Mouse (Mus musculus) C2C12 (cell line): ENCODE results near the gene Kcnmb2.

ENCODE experiments used
- CEBPB ChIP-seq: IDR thresholded peaks from one replicate; pipeline ENCODE4 v1.6.1; 2011; ENCODE audit warnings: low read depth, mild to moderate bottlenecking, control low read depth, moderate library complexity
- CTCF ChIP-seq: IDR thresholded peaks from one replicate; pipeline ENCODE4 v1.5.1; 2011; ENCODE audit not compliant: control insufficient read depth, insufficient read depth, insufficient read length
- MAX ChIP-seq: IDR thresholded peaks from one replicate; pipeline ENCODE4 v1.6.1; 2011; ENCODE audit warnings: mild to moderate bottlenecking, control low read depth
- MYOG ChIP-seq: IDR thresholded peaks from one replicate; pipeline ENCODE4 v1.6.1; 2011; ENCODE audit not compliant: control insufficient read depth, insufficient read length; ENCODE audit errors: extremely low read depth

DNA sequence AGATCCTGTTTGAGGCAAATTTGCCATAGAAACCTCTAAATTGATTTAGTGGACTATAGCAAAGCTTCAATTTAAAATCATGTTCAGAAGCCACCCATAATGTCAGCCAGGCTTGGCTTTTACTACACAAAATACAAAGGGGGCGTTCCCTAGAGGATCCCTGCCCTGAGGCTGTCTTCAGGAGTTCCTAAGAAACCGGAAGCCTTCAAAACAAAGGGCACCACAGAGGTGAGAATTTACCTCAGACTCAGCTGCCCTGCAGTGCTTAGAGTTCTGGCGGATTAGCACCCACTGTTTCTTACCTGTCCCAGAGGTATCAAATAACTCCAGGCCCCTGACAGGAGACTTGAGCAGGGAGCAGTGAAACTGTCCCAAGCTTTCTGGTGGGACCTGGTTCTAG is 77.4 kb downstream of the Kcnmb2 start:
- TF ChIP-seq CTCF: no peak
- no peak for TF ChIP-seq MAX
- TF ChIP-seq CEBPB: no peak
- no peak for TF ChIP-seq MYOG
